8 mouse cellular contexts compared by ENCODE assay signal in genomic region chr16:31081891-31082290, GRCm38 (mm10). TPM values are rescaled to one million over a fixed set of nuclear protein-coding genes. Genes with fewer than 3 reads are reported as not detected.
DNase-seq lines count a peak whose midpoint lies in the region; ATAC-seq lines count a peak whose summit lies in the region.
"Had no signal": no experiment of that assay in that cellular context is flagged by ENCODE, and none has a peak within 500 bp of the region (broad histone marks: within the 10 kb centered on the region; RNA-seq: fewer than 3 reads in every experiment).

No protein-coding gene starts in this region.

- H3K9ac ChIP-seq in liver, embryonic 11.5 days (ENCODE audit: low read depth, low read length) = no peak overlapping the region
- H3K9ac ChIP-seq in forebrain, embryonic 14.5 days (ENCODE audit: low read length) = no peak overlapping the region
- no peak overlapping the region for H3K9ac ChIP-seq in limb, embryonic 11.5 days (ENCODE audit: low read length)
- no peak overlapping the region for H3K9ac ChIP-seq in neural tube, embryonic 13.5 days

- H3K27me3 ChIP-seq in liver, embryonic 11.5 days (replicated peaks; ENCODE audit: control insufficient read depth, insufficient read depth, low read length) = no peaks in the 10 kb centered on the region
- no peaks in the 10 kb centered on the region for H3K27me3 ChIP-seq in forebrain, embryonic 14.5 days (replicated peaks; ENCODE audit: control insufficient read depth, insufficient read depth, low read length)
- H3K27me3 ChIP-seq in limb, embryonic 11.5 days (ENCODE audit: control insufficient read depth, insufficient read depth, low read length) = no peaks in the 10 kb centered on the region; the same call in 1 of the 2 replicates
- no peaks in the 10 kb centered on the region for H3K27me3 ChIP-seq in neural tube, embryonic 13.5 days
- H3K27me3 ChIP-seq: Patski had no signal

- ATAC-seq in liver, embryonic 11.5 days (replicated peaks; ENCODE audit: low FRiP score) = no peak
- no peak for ATAC-seq in forebrain, embryonic 14.5 days
- ATAC-seq in limb, embryonic 11.5 days (ENCODE audit: insufficient number of reproducible peaks, low FRiP score, low TSS enrichment, low read depth) = no peak
- ATAC-seq in neural tube, embryonic 13.5 days (ENCODE audit: low read depth) = no peak

- no peak overlapping the region for H3K27ac ChIP-seq in liver, embryonic 11.5 days (ENCODE audit: low read depth, low read length)
- H3K27ac ChIP-seq in forebrain, embryonic 14.5 days (ENCODE audit: low read depth, low read length) = no peak overlapping the region
- no peak overlapping the region for H3K27ac ChIP-seq in limb, embryonic 11.5 days (replicated peaks; ENCODE audit: low read depth, low read length)
- no peak overlapping the region for H3K27ac ChIP-seq in neural tube, embryonic 13.5 days (replicated peaks)

- no peak for DNase-seq in liver, embryonic 11.5 days (ENCODE audit: low spot score)
- no peak for DNase-seq in liver
- no peak for DNase-seq in forebrain, embryonic 14.5 days (ENCODE audit: low spot score)
- peak; percentile 21 for DNase-seq in limb, embryonic 11.5 days (ENCODE audit: low spot score)
- DNase-seq in cerebellum, postnatal 36 days = no peak
- DNase-seq in MN1 (ENCODE audit: low spot score) = no peak

- 74% methylated on average over 6 of the region's 6 CpGs for WGBS in liver, embryonic 11.5 days
- 63% methylated on average over 6 of the region's 6 CpGs for WGBS in forebrain, embryonic 14.5 days
- 67% methylated on average over 6 of the region's 6 CpGs for WGBS in limb, embryonic 11.5 days
- 75% methylated on average over 6 of the region's 6 CpGs for WGBS in neural tube, embryonic 13.5 days

- peak overlapping the region; percentile 100; the same call in 1 of the 2 replicates for H3K4me2 ChIP-seq in liver, embryonic 11.5 days
- H3K4me2 ChIP-seq in forebrain, embryonic 14.5 days (ENCODE audit: low read length) = peak overlapping the region; percentile 95; the same call in 1 of the 2 replicates
- H3K4me2 ChIP-seq in limb, embryonic 11.5 days (ENCODE audit: low read depth, severe bottlenecking) = no peak overlapping the region
- peak overlapping the region; percentile 95 for H3K4me2 ChIP-seq in neural tube, embryonic 13.5 days

- no peaks in the 10 kb centered on the region for H3K9me3 ChIP-seq in liver, embryonic 11.5 days (ENCODE audit: control insufficient read depth, low read length)
- no peaks in the 10 kb centered on the region for H3K9me3 ChIP-seq in forebrain, embryonic 14.5 days (replicated peaks; ENCODE audit: control insufficient read depth, low read length)
- no peaks in the 10 kb centered on the region for H3K9me3 ChIP-seq in limb, embryonic 11.5 days (ENCODE audit: control insufficient read depth, low read length)
- H3K9me3 ChIP-seq in neural tube, embryonic 13.5 days = no peaks in the 10 kb centered on the region

- H3K36me3 ChIP-seq in liver, embryonic 11.5 days (ENCODE audit: control insufficient read depth, insufficient read depth, low read length) = no peaks in the 10 kb centered on the region
- peaks cover 2% of the 10 kb centered on the region; the same call in 1 of the 2 replicates for H3K36me3 ChIP-seq in forebrain, embryonic 14.5 days (ENCODE audit: control insufficient read depth, insufficient read depth, low read length)
- no peaks in the 10 kb centered on the region for H3K36me3 ChIP-seq in limb, embryonic 11.5 days (ENCODE audit: control insufficient read depth, insufficient read depth, low read length)
- no peaks in the 10 kb centered on the region for H3K36me3 ChIP-seq in neural tube, embryonic 13.5 days

- no peak overlapping the region for H3K4me3 ChIP-seq in liver, embryonic 11.5 days (ENCODE audit: low read depth, low read length)
- H3K4me3 ChIP-seq in forebrain, embryonic 14.5 days (ENCODE audit: low read depth, low read length) = no peak overlapping the region
- no peak overlapping the region for H3K4me3 ChIP-seq in limb, embryonic 11.5 days (ENCODE audit: low read depth, low read length)
- no peak overlapping the region for H3K4me3 ChIP-seq in neural tube, embryonic 13.5 days

- H3K4me1 ChIP-seq in liver, embryonic 11.5 days (replicated peaks; ENCODE audit: control insufficient read depth, insufficient read depth, low read length) = peaks cover 6% of the 10 kb centered on the region
- peaks cover 7% of the 10 kb centered on the region; the same call in 1 of the 2 replicates for H3K4me1 ChIP-seq in forebrain, embryonic 14.5 days (ENCODE audit: control insufficient read depth, insufficient read depth, low read length)
- peaks cover 9% of the 10 kb centered on the region; the same call in 1 of the 2 replicates for H3K4me1 ChIP-seq in limb, embryonic 11.5 days (ENCODE audit: control insufficient read depth, insufficient read depth, low read length)
- peaks cover 19% of the 10 kb centered on the region for H3K4me1 ChIP-seq in neural tube, embryonic 13.5 days (replicated peaks)

RNA-seq across cellular contexts. Expression of gene Xxylt1, which starts 0.7 kb away (rescaled TPM):
- polyA plus RNA-seq in liver, embryonic 11.5 days (2014; fragmentation: Nextera tagmentation; extraction: Ambion mirVana) = 10.7 and 10.9 TPM in 2 replicates
- polyA plus RNA-seq in forebrain, embryonic 14.5 days (2014; fragmentation: Nextera tagmentation; extraction: Ambion mirVana) = 8.3 and 8.5 TPM in 2 replicates
- 16.2 and 19.4 TPM in 2 replicates for polyA plus RNA-seq in limb, embryonic 11.5 days (2014; fragmentation: Nextera tagmentation; extraction: Ambion mirVana)
- 11.2 and 11.6 TPM in 2 replicates for polyA plus RNA-seq in neural tube, embryonic 13.5 days (2015; fragmentation: Nextera tagmentation; extraction: Ambion mirVana)
